Mouse (Mus musculus) heart, adult 2 months (tissue): ENCODE results near the gene Eya4.

Experiments used
- CTCF ChIP-seq: fragments of 200-600 bp; IDR thresholded peaks from 2 replicates; pipeline ENCODE4 v1.8.1; 2022; ENCODE audit warnings: antibody characterized with exemption, mild to moderate bottlenecking, moderate library complexity
- EP300 ChIP-seq: fragments of 200-500 bp; IDR thresholded peaks from 2 replicates; pipeline ENCODE4 v1.6.1; 2011; ENCODE audit warnings: low read depth, low read length, control low read depth; ENCODE audit not compliant: insufficient read depth
- POLR2A ChIP-seq: fragments of 200-500 bp; IDR thresholded peaks from 2 replicates; pipeline ENCODE4 v1.6.1; 2011; ENCODE audit warnings: mild to moderate bottlenecking, low read depth, low read length, control low read depth; ENCODE audit not compliant: insufficient read depth

GRCm38 (mm10) chr10:23076691-23077385 lies 273.7 kb downstream of the Eya4 start:
- no peak for TF ChIP-seq CTCF
- TF ChIP-seq POLR2A = peak; percentile 57; the same call in 1 of the 2 replicates
- TF ChIP-seq EP300 = no peak
